Mouse (Mus musculus): ENCODE measurements around the gene Jag1. TPM values are rescaled to one million over a fixed set of nuclear protein-coding genes. Genes with fewer than 3 reads are reported as not detected.

Gene Jag1
- total RNA-seq, 2 experiments from 2014 or later = 15.6 to 18.1 TPM

DNA sequence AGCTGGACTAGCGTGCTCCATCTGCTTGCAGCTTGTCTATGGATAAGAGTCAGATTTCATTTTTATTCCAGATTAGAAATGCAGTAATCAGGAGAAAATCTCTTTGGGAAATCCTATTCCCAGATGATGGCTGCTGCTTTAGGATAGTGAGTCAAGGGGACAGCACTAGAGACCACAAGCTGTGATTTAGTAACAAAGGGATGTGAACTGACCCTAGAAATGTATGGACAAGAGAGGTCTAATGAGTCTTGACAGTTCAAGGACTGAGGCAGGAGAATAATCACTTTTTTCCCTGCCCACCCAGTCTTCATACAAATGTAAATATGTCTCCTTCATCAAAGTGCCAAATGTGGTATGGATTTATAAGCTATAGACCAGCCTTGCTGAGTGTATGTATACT is 52.6 kb downstream of the Jag1 start:
- no peak for DNase-seq

DNA sequence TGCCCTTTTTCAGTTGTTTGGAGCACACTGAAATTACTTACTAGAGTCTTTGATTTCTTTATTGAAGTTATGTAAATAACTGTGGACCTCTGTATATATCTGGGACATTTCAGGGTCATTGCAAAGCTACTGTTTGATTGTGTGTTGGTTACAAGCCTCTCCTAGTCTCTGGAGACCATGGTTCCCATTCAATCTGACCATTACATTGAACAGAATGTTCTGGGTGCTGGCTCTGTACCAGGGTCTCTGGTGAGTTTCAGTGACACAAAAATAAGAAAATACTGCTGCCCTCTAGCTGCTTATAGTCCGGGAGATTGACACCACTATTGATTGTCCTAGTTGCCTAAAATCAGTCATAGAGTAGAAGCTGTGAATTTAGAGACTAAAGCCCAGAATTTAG is 66.5 kb downstream of the Jag1 start:
- no peak for DNase-seq

DNA sequence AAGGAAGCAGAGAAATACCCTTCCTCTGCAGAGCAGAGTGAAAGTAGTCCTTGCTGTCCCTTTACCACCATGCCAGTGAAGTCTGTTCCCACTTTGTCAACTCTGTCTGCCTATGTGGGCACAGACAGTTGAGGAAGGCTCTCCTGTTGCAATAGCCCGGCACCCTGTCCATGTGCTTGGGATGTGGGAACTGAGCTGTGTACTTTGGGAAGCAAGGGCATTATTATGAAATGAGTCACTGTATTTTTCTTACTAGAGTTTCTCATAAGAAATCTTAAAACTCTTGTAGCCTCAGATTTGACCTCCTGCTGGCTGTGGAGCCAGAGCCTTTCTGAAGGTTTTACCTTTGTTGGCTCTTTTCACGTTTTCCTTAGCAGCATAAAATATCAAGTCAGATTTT is 67.1 kb downstream of the Jag1 start:
- DNase-seq = no peak

DNA sequence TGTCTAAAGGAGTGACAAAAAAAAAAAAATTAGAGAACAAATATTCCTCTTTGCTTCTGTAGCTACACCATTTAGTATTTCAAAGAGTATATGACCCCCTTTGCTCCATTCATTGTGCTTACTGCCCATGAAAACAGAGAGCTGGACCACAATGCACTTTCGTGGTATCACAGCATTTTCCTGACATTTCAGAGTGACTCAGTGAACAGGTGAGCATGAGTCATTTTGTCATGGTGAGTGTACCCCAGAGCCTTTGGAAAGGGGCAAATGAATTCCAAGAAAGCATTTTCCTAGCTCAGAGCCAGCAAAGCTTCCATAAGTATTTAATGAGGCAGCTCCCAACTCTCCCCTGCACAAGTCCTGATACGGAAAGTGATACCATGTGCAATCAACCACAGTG is 72.3 kb downstream of the Jag1 start:
- DNase-seq = no peak

Other genes starting within 250 kb of the Jag1 start
- 10 to 100 TPM; 13.4 to 31.2 TPM for gene AL731706.2, start 231.0 kb downstream of the Jag1 start, total RNA-seq (2021)
- gene Slx4ip, start 225.4 kb downstream of the Jag1 start, total RNA-seq (2021) = 1 to 10 TPM; 4.3 to 6.2 TPM
- 10 to 100 TPM; 22.0 to 24.8 TPM for gene AL731706.1, start 225.3 kb downstream of the Jag1 start, total RNA-seq (2021)
- 10 to 100 TPM; 22.8 to 23.3 TPM for gene Mkks, start 225.3 kb downstream of the Jag1 start, total RNA-seq (2021)